Mouse (Mus musculus) liver, adult 2 months (tissue): ENCODE data around the gene Prickle3. TPM values are rescaled to one million over a fixed set of nuclear protein-coding genes. Genes with fewer than 3 reads are reported as not detected.

Source experiments
- DNase-seq: peaks from one replicate; pipeline ENCODE4 v3.0.0-alpha.2; 2011; ENCODE audit warnings: low read depth, low spot score; ENCODE audit errors: extremely low read depth
- H3K27ac ChIP-seq: fragments of 200-500 bp; replicated peaks from 2 replicates; pipeline ENCODE4 v1.5.1; 2012; ENCODE audit warnings: low read depth, mild to moderate bottlenecking, control low read depth, inconsistent platforms, low read length; ENCODE audit not compliant: insufficient read depth
- H3K27me3 ChIP-seq: fragments of 200-500 bp; 2 replicates; pipeline ENCODE4 v1.6.1; 2012; ENCODE audit warnings: mild to moderate bottlenecking, moderate library complexity, low read length, inconsistent platforms; ENCODE audit not compliant: control insufficient read depth, insufficient read depth
- H3K36me3 ChIP-seq: fragments of 200-500 bp; 2 replicates; pipeline ENCODE4 v1.6.1; 2012; ENCODE audit warnings: low read length, inconsistent platforms; ENCODE audit not compliant: control insufficient read depth, insufficient read depth
- H3K4me1 ChIP-seq: fragments of 200-500 bp; 2 replicates; pipeline ENCODE4 v1.6.1; 2011; ENCODE audit warnings: low read length; ENCODE audit not compliant: control insufficient read depth, insufficient read depth
- H3K4me3 ChIP-seq: fragments of 200-500 bp; 2 replicates; pipeline ENCODE4 v1.5.1; 2011; ENCODE audit warnings: low read depth, mild to moderate bottlenecking, control low read depth, low read length, moderate library complexity; ENCODE audit not compliant: insufficient read depth
- H3K79me2 ChIP-seq: fragments of 200-500 bp; 2 replicates; pipeline ENCODE4 v1.6.1; 2012; ENCODE audit warnings: inconsistent platforms, mild to moderate bottlenecking, low read length, moderate library complexity; ENCODE audit not compliant: control insufficient read depth, insufficient read depth
- H3K9ac ChIP-seq: fragments of 200-500 bp; 2 replicates; pipeline ENCODE4 v1.6.1; 2012; ENCODE audit warnings: low read depth, mild to moderate bottlenecking, control low read depth, inconsistent platforms, low read length
- CTCF ChIP-seq: fragments of 200-500 bp; IDR thresholded peaks from 2 replicates; pipeline ENCODE4 v1.5.1; 2011; ENCODE audit warnings: low read depth, low read length, control low read depth
- POLR2A ChIP-seq: fragments of 200-500 bp; IDR thresholded peaks from 2 replicates; pipeline ENCODE4 v1.6.1; 2011; ENCODE audit warnings: low read length, control low read depth; ENCODE audit not compliant: insufficient read depth; ENCODE audit errors: extremely low read depth
- WGBS: fragments of 180-500 bp; shearing (Covaris S2); methylation state at CpG from one replicate; pipeline ENCODE4 v1.1.7; 2018; 5-methylcytosine and 5-hydroxymethylcytosine counted together
- polyA plus RNA-seq: library from polyadenylated mRNA; depleted of rRNA; stranded (reverse); fragments of >200 nt; gene quantifications from 2 replicates; pipeline ENCODE4 v1.2.3, GENCODE M21; 2012
- total RNA-seq: library from RNA; depleted of rRNA; stranded (reverse); fragments of >200 nt; gene quantifications from 2 replicates; pipeline ENCODE4 v1.2.3, GENCODE M21; 2014

The Prickle3 gene
- total and polyA plus RNA-seq, 2 experiments, result 2.0 to 6.8 TPM

DNA sequence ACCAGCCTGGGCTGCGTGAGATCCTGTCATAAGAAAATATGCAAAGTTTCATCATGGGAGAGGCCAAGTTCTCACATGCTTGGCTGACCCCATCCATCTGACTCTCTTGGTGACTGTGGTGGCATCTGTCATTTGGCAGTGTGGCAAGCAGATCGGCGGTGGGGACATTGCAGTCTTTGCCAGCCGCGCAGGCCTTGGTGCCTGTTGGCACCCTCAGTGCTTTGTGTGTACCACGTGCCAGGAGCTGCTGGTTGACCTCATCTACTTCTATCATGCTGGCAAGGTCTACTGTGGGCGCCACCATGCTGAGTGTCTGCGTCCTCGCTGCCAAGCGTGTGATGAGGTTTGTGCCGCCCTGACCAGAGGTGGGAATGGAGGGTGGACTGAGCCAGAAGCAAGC, 7.7 kb downstream of the Prickle3 start:
- 76% methylated on average over 11 of the region's 11 CpGs for WGBS
- Histone ChIP-seq H3K4me1 (no peaks in the 10 kb centered on the region), H3K9ac (no peak overlapping the region), H3K27me3 (no peaks in the 10 kb centered on the region), H3K79me2 (no peaks in the 10 kb centered on the region), H3K27ac (no peak overlapping the region), H3K4me3 (no peak overlapping the region), H3K36me3 (peaks cover 9% of the 10 kb centered on the region)
- TF ChIP-seq POLR2A (no peak), CTCF (no peak)
- DNase-seq, result peak; percentile 52

DNA sequence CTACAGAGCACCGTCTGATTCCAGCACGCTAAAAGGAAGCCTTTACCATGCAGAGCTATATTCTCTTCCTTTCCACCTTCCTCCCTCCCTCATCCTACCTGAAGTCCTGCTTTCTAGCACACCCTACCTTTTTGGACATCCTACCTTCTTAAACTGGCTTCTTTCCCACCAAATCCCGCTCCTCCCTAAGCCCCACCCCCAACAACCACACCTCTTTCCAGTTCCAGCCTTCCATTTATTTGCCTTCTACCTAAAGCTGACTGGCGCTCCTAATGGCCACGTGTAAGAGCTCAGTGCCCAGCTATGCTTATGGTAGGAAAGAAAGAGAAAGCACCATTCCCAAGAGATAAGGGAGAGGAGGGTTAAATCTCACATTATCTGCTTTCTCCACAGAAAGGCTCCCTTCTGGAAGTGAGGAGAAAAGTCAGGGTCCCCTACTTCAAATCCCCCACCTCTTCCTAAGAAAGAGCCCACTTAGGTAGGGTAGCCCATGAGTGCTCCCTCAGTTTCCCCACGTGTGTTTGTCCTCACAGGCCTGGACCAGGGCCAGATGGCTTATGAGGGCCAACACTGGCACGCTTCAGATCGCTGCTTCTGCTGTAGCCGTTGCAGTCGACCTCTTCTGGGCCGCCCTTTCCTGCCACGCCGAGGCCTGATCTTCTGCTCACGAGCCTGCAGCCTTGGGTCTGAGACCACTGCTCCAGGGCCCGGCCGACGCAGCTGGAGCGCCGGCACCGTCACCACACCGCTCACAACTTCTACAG, 8.9 kb downstream of the Prickle3 start:
- Histone ChIP-seq H3K9ac (no peak overlapping the region), H3K27ac (no peak overlapping the region), H3K79me2 (no peaks in the 10 kb centered on the region), H3K36me3 (peaks cover 5% of the 10 kb centered on the region), H3K4me1 (no peaks in the 10 kb centered on the region; the same call in 1 of the 2 replicates), H3K4me3 (no peak overlapping the region), H3K27me3 (no peaks in the 10 kb centered on the region)
- TF ChIP-seq POLR2A (no peak), CTCF (no peak)
- DNase-seq, result no peak
- 82% methylated on average over 21 of the region's 21 CpGs for WGBS

DNA sequence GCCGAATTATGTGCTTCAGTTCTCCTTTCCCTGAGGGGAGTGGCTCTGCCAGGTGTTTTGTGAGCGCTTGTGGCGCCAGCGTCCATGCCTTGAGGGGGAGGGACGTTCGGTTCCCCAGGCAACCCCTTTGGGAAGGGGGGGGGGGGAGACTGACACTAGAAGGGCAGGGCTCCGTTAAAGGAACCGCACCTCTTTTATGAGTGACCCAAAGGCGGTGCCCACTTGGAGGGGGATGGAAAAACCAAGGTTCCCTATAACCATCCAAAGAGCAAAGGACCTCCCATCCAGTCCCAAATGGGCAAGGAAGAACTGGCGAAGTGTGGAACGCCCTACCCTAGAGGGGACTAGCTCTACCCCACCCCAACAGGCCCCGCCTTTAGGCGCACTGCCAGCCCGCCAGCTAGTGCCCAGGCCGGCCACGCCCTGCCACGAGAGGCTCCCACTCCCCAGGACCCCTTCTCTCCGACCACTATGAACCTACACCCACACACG, 13.4 kb downstream of the Prickle3 start:
- no peak overlapping the region for H3K27ac ChIP-seq
- no peaks in the 10 kb centered on the region for H3K27me3 ChIP-seq
- WGBS, result 15% methylated on average over 19 of the region's 19 CpGs
- no peak for TF ChIP-seq CTCF
- TF ChIP-seq POLR2A, result no peak
- no peak for DNase-seq
- peak overlapping the region; percentile 52; the same call in 1 of the 2 replicates for H3K9ac ChIP-seq
- peak overlapping the region; percentile 56 for H3K4me3 ChIP-seq
- no peaks in the 10 kb centered on the region for H3K36me3 ChIP-seq
- H3K79me2 ChIP-seq, result no peaks in the 10 kb centered on the region
- H3K4me1 ChIP-seq, result no peaks in the 10 kb centered on the region; the same call in 1 of the 2 replicates

DNA sequence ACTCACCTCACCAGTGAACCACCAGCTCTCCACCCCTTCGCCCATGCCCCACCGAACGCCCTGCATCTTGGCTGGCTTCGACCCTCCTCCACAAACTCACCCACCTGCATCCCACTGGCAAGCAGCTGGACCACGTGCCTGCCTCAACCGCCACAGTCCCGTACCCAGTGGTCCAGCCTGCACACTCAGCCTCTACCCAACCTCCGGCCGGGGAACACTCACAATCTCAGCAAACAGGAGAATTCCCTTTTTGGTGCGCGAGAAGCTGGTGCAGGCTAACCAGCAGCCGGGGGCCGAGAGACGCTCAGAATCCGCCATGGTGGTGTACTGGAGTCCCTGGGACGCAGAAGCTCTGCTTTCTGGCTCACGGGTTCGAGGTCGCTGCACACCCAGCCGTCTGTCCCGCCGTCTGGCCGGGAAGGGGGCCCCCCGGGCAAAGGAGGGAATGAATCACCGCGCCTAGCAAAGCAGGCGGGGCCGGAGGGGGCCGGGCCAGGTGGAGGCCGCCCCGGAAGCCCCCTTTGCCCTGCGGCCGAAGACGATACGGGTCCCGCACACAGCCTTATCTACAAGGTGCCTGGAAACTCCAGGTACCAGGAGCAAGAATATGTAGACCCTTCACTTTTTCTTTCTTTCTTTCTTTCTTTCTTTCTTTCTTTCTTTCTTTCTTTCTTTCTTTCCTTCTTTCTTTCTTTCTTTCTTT, 14.0 kb downstream of the Prickle3 start, which contains the start of gene Plp2:
Plp2 (minus strand) TSS at position 470 of the 703 bp plus-strand sequence.
- Histone ChIP-seq H3K27ac (no peak within 1 kb of the TSS), H3K9ac (peak within 1 kb of the TSS; percentile 52), H3K27me3 (no peaks in the 10 kb centered on the region), H3K4me3 (peak within 1 kb of the TSS; percentile 56), H3K36me3 (no peaks in the 10 kb centered on the region), H3K4me1 (no peaks in the 10 kb centered on the region; the same call in 1 of the 2 replicates), H3K79me2 (no peaks in the 10 kb centered on the region)
- 1% methylated on average over 30 of the region's 36 CpGs for WGBS
- no peak for DNase-seq
- TF ChIP-seq POLR2A (no peak), CTCF (no peak)

DNA sequence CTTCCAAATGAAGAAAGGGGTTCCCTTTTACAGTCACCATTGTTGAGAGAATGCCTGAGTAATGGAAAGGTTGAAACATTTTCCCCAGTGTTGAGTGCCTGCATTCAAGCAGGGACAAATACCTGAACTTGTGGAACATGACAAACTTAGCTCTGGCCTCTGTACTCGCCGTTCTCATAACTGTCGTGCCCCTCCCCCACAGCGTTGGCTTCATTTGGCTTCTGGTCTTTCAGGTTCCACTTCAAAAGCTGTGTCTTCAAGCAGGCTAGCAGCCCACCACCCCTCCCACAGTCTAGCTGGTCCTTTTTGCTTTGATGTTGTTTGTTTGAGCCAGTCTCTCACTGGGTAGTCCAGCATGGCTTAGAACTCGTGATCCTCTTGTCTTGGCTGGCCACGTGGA, 15.7 kb downstream of the Prickle3 start:
- DNase-seq, result no peak
- no peaks in the 10 kb centered on the region; the same call in 1 of the 2 replicates for H3K4me1 ChIP-seq
- H3K9ac ChIP-seq, result no peak overlapping the region
- H3K79me2 ChIP-seq, result no peaks in the 10 kb centered on the region
- H3K4me3 ChIP-seq, result no peak overlapping the region
- H3K27me3 ChIP-seq, result no peaks in the 10 kb centered on the region
- 66% methylated on average over 6 of the region's 6 CpGs for WGBS
- no peaks in the 10 kb centered on the region for H3K36me3 ChIP-seq
- TF ChIP-seq POLR2A (no peak), CTCF (no peak)
- H3K27ac ChIP-seq, result no peak overlapping the region
